Mouse (Mus musculus): ENCODE data around the gene Rora. TPM values are rescaled to one million over a fixed set of nuclear protein-coding genes. Genes with fewer than 3 reads are reported as not detected.

The Rora gene
- polyA plus RNA-seq, 1 experiment from 2014 or later: 4.7 TPM

- H3K4me2 ChIP-seq (replicated peaks): no peak overlapping the region
- no peak overlapping the region for H3K27ac ChIP-seq
- no peak overlapping the region for H3K4me3 ChIP-seq (replicated peaks)
- H3K9me3 ChIP-seq: no peaks in the 10 kb centered on the region
- 80% methylated on average over 9 of the region's 9 CpGs for WGBS
- H3K36me3 ChIP-seq: no peaks in the 10 kb centered on the region
- no peaks in the 10 kb centered on the region for H3K27me3 ChIP-seq (replicated peaks)
- H3K4me1 ChIP-seq (replicated peaks): no peaks in the 10 kb centered on the region
- ATAC-seq: no peak
- no peak overlapping the region for H3K9ac ChIP-seq
Measured at GRCm38 (mm10) chr9:69314451-69315210, 661.0 kb downstream of the Rora start.

- 60% methylated on average over 3 of the region's 3 CpGs for WGBS
- Histone ChIP-seq H3K27ac (no peak overlapping the region), H3K4me2 (replicated peaks) (no peak overlapping the region), H3K9ac (no peak overlapping the region), H3K4me1 (replicated peaks) (no peaks in the 10 kb centered on the region), H3K36me3 (no peaks in the 10 kb centered on the region), H3K4me3 (replicated peaks) (no peak overlapping the region), H3K27me3 (replicated peaks) (no peaks in the 10 kb centered on the region), H3K9me3 (no peaks in the 10 kb centered on the region)
- ATAC-seq: no peak
Measured at GRCm38 (mm10) chr9:69317527-69318115, 664.0 kb downstream of the Rora start.

GRCm38 (mm10) chr9:69319434-69319833 is 665.8 kb downstream of the Rora start:
- no peaks in the 10 kb centered on the region for H3K9me3 ChIP-seq
- no peak for ATAC-seq
- H3K27ac ChIP-seq: no peak overlapping the region
- H3K4me3 ChIP-seq (replicated peaks): no peak overlapping the region
- H3K4me2 ChIP-seq (replicated peaks): no peak overlapping the region
- no peaks in the 10 kb centered on the region for H3K27me3 ChIP-seq (replicated peaks)
- WGBS: 90% methylated on average over 6 of the region's 6 CpGs
- no peak overlapping the region for H3K9ac ChIP-seq
- H3K36me3 ChIP-seq: no peaks in the 10 kb centered on the region
- H3K4me1 ChIP-seq (replicated peaks): 0 out of 2 replicates have a peak, but pooled peaks cover 4% of the 10 kb centered on the region

GRCm38 (mm10) chr9:69319913-69320634 is 666.5 kb downstream of the Rora start:
- Histone ChIP-seq H3K27me3 (replicated peaks) (no peaks in the 10 kb centered on the region), H3K4me2 (replicated peaks) (no peak overlapping the region), H3K36me3 (no peaks in the 10 kb centered on the region), H3K9me3 (no peaks in the 10 kb centered on the region), H3K4me1 (replicated peaks) (0 out of 2 replicates have a peak, but pooled peaks cover 4% of the 10 kb centered on the region), H3K9ac (no peak overlapping the region), H3K4me3 (replicated peaks) (no peak overlapping the region), H3K27ac (no peak overlapping the region)
- WGBS: 69% methylated on average over 10 of the region's 10 CpGs
- ATAC-seq: no peak

- no peak for ATAC-seq
- no peaks in the 10 kb centered on the region for H3K27me3 ChIP-seq (replicated peaks)
- H3K4me1 ChIP-seq (replicated peaks): 0 out of 2 replicates have a peak, but pooled peaks cover 4% of the 10 kb centered on the region
- no peak overlapping the region for H3K4me2 ChIP-seq (replicated peaks)
- H3K9me3 ChIP-seq: no peaks in the 10 kb centered on the region
- 59% methylated on average over 3 of the region's 3 CpGs for WGBS
- no peaks in the 10 kb centered on the region for H3K36me3 ChIP-seq
- H3K27ac ChIP-seq: no peak overlapping the region
- no peak overlapping the region for H3K4me3 ChIP-seq (replicated peaks)
- H3K9ac ChIP-seq: no peak overlapping the region
Measured at GRCm38 (mm10) chr9:69320635-69321027, 667.0 kb downstream of the Rora start.

- Histone ChIP-seq H3K4me3 (replicated peaks) (no peak overlapping the region), H3K4me1 (replicated peaks) (0 out of 2 replicates have a peak, but pooled peaks cover 4% of the 10 kb centered on the region), H3K9ac (no peak overlapping the region), H3K27me3 (replicated peaks) (no peaks in the 10 kb centered on the region), H3K36me3 (no peaks in the 10 kb centered on the region), H3K4me2 (replicated peaks) (no peak overlapping the region), H3K27ac (no peak overlapping the region), H3K9me3 (no peaks in the 10 kb centered on the region)
- no peak for ATAC-seq
- WGBS: 88% methylated on average over 1 of the region's 1 CpGs
Measured at GRCm38 (mm10) chr9:69321956-69322355, 668.4 kb downstream of the Rora start.

GRCm38 (mm10) chr9:69323831-69324230 is 670.2 kb downstream of the Rora start:
- Histone ChIP-seq H3K9me3 (no peaks in the 10 kb centered on the region), H3K4me2 (replicated peaks) (no peak overlapping the region), H3K4me1 (replicated peaks) (0 out of 2 replicates have a peak, but pooled peaks cover 4% of the 10 kb centered on the region), H3K9ac (no peak overlapping the region), H3K27me3 (replicated peaks) (no peaks in the 10 kb centered on the region), H3K4me3 (replicated peaks) (no peak overlapping the region), H3K27ac (no peak overlapping the region), H3K36me3 (no peaks in the 10 kb centered on the region)
- WGBS: 64% methylated on average over 8 of the region's 8 CpGs
- ATAC-seq: no peak

- 81% methylated on average over 9 of the region's 9 CpGs for WGBS
Measured at GRCm38 (mm10) chr9:69327077-69327476, 673.5 kb downstream of the Rora start.

GRCm38 (mm10) chr9:69327591-69327990 is 674.0 kb downstream of the Rora start:
- H3K27ac ChIP-seq: no peak overlapping the region
- H3K36me3 ChIP-seq: no peaks in the 10 kb centered on the region
- ATAC-seq: no peak
- H3K4me2 ChIP-seq (replicated peaks): no peak overlapping the region
- no peak overlapping the region for H3K4me3 ChIP-seq (replicated peaks)
- H3K9me3 ChIP-seq: no peaks in the 10 kb centered on the region
- 81% methylated on average over 7 of the region's 7 CpGs for WGBS
- H3K4me1 ChIP-seq (replicated peaks): 0 out of 2 replicates have a peak, but pooled peaks cover 4% of the 10 kb centered on the region
- no peak overlapping the region for H3K9ac ChIP-seq
- no peaks in the 10 kb centered on the region for H3K27me3 ChIP-seq (replicated peaks)

More at GRCm38 (mm10) chr9:69327077-69327476, 673.5 kb downstream of the Rora start:
- Histone ChIP-seq H3K4me1 (replicated peaks) (0 out of 2 replicates have a peak, but pooled peaks cover 4% of the 10 kb centered on the region), H3K36me3 (no peaks in the 10 kb centered on the region), H3K4me2 (replicated peaks) (no peak overlapping the region), H3K9ac (no peak overlapping the region), H3K4me3 (replicated peaks) (no peak overlapping the region), H3K9me3 (no peaks in the 10 kb centered on the region), H3K27me3 (replicated peaks) (no peaks in the 10 kb centered on the region), H3K27ac (no peak overlapping the region)
- no peak for ATAC-seq

- ATAC-seq: no peak
- no peaks in the 10 kb centered on the region for H3K36me3 ChIP-seq
- 91% methylated on average over 3 of the region's 3 CpGs for WGBS
- H3K27me3 ChIP-seq (replicated peaks): no peaks in the 10 kb centered on the region
- H3K9me3 ChIP-seq: no peaks in the 10 kb centered on the region
- peaks cover 5% of the 10 kb centered on the region; the same call in 1 of the 2 replicates for H3K4me1 ChIP-seq (replicated peaks)
- no peak overlapping the region for H3K9ac ChIP-seq
- no peak overlapping the region for H3K27ac ChIP-seq
- no peak overlapping the region for H3K4me2 ChIP-seq (replicated peaks)
- H3K4me3 ChIP-seq (replicated peaks): no peak overlapping the region
Measured at GRCm38 (mm10) chr9:69331790-69332189, 678.2 kb downstream of the Rora start.

- WGBS: 84% methylated on average over 14 of the region's 14 CpGs
- no peak overlapping the region for H3K9ac ChIP-seq
- no peak overlapping the region for H3K4me2 ChIP-seq (replicated peaks)
- H3K36me3 ChIP-seq: no peaks in the 10 kb centered on the region
- H3K27me3 ChIP-seq (replicated peaks): no peaks in the 10 kb centered on the region
- H3K4me1 ChIP-seq (replicated peaks): peaks cover 5% of the 10 kb centered on the region; the same call in 1 of the 2 replicates
- no peak overlapping the region for H3K27ac ChIP-seq
- H3K4me3 ChIP-seq (replicated peaks): no peak overlapping the region
- ATAC-seq: no peak
- no peaks in the 10 kb centered on the region for H3K9me3 ChIP-seq
Measured at GRCm38 (mm10) chr9:69332802-69333568, 679.4 kb downstream of the Rora start.

GRCm38 (mm10) chr9:69333654-69334053 is 680.1 kb downstream of the Rora start:
- Histone ChIP-seq H3K4me3 (replicated peaks) (no peak overlapping the region), H3K27ac (no peak overlapping the region), H3K9ac (no peak overlapping the region), H3K4me1 (replicated peaks) (peaks cover 5% of the 10 kb centered on the region; the same call in 1 of the 2 replicates), H3K4me2 (replicated peaks) (no peak overlapping the region), H3K36me3 (no peaks in the 10 kb centered on the region), H3K27me3 (replicated peaks) (no peaks in the 10 kb centered on the region), H3K9me3 (no peaks in the 10 kb centered on the region)
- 77% methylated on average over 4 of the region's 4 CpGs for WGBS
- ATAC-seq: no peak
